Mouse (Mus musculus): ENCODE results near the gene 4930518I15Rik. TPM values are rescaled to one million over a fixed set of nuclear protein-coding genes. Genes with fewer than 3 reads are reported as not detected.

Gene 4930518I15Rik
- polyA plus RNA-seq, 1 experiment from 2014 or later, result 6.3 TPM

- H3K9me3 ChIP-seq (ENCODE audit: control insufficient read depth, low read length), result no peaks in the 10 kb centered on the region
- no peaks in the 10 kb centered on the region for H3K4me1 ChIP-seq (ENCODE audit: control insufficient read depth, insufficient read depth, low read length)
- H3K4me3 ChIP-seq (ENCODE audit: low read depth, low read length), result no peak overlapping the region
- WGBS, result 82% methylated on average over 4 of the region's 4 CpGs
- H3K27me3 ChIP-seq (ENCODE audit: control insufficient read depth, insufficient read depth, low read length), result no peaks in the 10 kb centered on the region
- ATAC-seq (ENCODE audit: insufficient number of reproducible peaks, low FRiP score, low TSS enrichment, low read depth) (no peak), DNase-seq (ENCODE audit: low spot score) (no peak)
- no peak overlapping the region for H3K4me2 ChIP-seq (ENCODE audit: low read depth, severe bottlenecking)
- no peak overlapping the region for H3K9ac ChIP-seq (ENCODE audit: low read length)
- no peak overlapping the region for H3K27ac ChIP-seq (replicated peaks; ENCODE audit: low read depth, low read length)
- no peaks in the 10 kb centered on the region for H3K36me3 ChIP-seq (ENCODE audit: control insufficient read depth, insufficient read depth, low read length)
Observed at GRCm38 (mm10) chr2:156898374-156898773, 40.6 kb upstream of the 4930518I15Rik start.

- no peak overlapping the region for H3K9ac ChIP-seq (ENCODE audit: low read length)
- H3K4me2 ChIP-seq (ENCODE audit: low read depth, severe bottlenecking), result no peak overlapping the region
- no peak overlapping the region for H3K4me3 ChIP-seq (ENCODE audit: low read depth, low read length)
- no peaks in the 10 kb centered on the region for H3K36me3 ChIP-seq (ENCODE audit: control insufficient read depth, insufficient read depth, low read length)
- no peak for ATAC-seq (ENCODE audit: insufficient number of reproducible peaks, low FRiP score, low TSS enrichment, low read depth)
- H3K27me3 ChIP-seq (ENCODE audit: control insufficient read depth, insufficient read depth, low read length), result no peaks in the 10 kb centered on the region
- H3K27ac ChIP-seq (replicated peaks; ENCODE audit: low read depth, low read length), result no peak overlapping the region
- H3K9me3 ChIP-seq (ENCODE audit: control insufficient read depth, low read length), result no peaks in the 10 kb centered on the region
- DNase-seq (ENCODE audit: low spot score), result no peak
- 90% methylated on average over 9 of the region's 9 CpGs for WGBS
- H3K4me1 ChIP-seq (ENCODE audit: control insufficient read depth, insufficient read depth, low read length), result no peaks in the 10 kb centered on the region
Observed at GRCm38 (mm10) chr2:156897034-156897433, 39.3 kb upstream of the 4930518I15Rik start.

GRCm38 (mm10) chr2:156896384-156896914 lies 38.7 kb upstream of the 4930518I15Rik start:
- WGBS, result 79% methylated on average over 9 of the region's 9 CpGs
- no peaks in the 10 kb centered on the region for H3K27me3 ChIP-seq (ENCODE audit: control insufficient read depth, insufficient read depth, low read length)
- no peaks in the 10 kb centered on the region for H3K36me3 ChIP-seq (ENCODE audit: control insufficient read depth, insufficient read depth, low read length)
- H3K27ac ChIP-seq (replicated peaks; ENCODE audit: low read depth, low read length), result no peak overlapping the region
- no peak for DNase-seq (ENCODE audit: low spot score)
- ATAC-seq (ENCODE audit: insufficient number of reproducible peaks, low FRiP score, low TSS enrichment, low read depth), result no peak
- H3K4me3 ChIP-seq (ENCODE audit: low read depth, low read length), result no peak overlapping the region
- H3K9me3 ChIP-seq (ENCODE audit: control insufficient read depth, low read length), result no peaks in the 10 kb centered on the region
- no peak overlapping the region for H3K4me2 ChIP-seq (ENCODE audit: low read depth, severe bottlenecking)
- H3K9ac ChIP-seq (ENCODE audit: low read length), result no peak overlapping the region
- no peaks in the 10 kb centered on the region for H3K4me1 ChIP-seq (ENCODE audit: control insufficient read depth, insufficient read depth, low read length)

- no peaks in the 10 kb centered on the region for H3K4me1 ChIP-seq (ENCODE audit: control insufficient read depth, insufficient read depth, low read length)
- WGBS, result 76% methylated on average over 15 of the region's 15 CpGs
- no peaks in the 10 kb centered on the region for H3K9me3 ChIP-seq (ENCODE audit: control insufficient read depth, low read length)
- DNase-seq (ENCODE audit: low spot score) (no peak), ATAC-seq (ENCODE audit: insufficient number of reproducible peaks, low FRiP score, low TSS enrichment, low read depth) (no peak)
- H3K27me3 ChIP-seq (ENCODE audit: control insufficient read depth, insufficient read depth, low read length), result no peaks in the 10 kb centered on the region
- H3K9ac ChIP-seq (ENCODE audit: low read length), result no peak overlapping the region
- H3K36me3 ChIP-seq (ENCODE audit: control insufficient read depth, insufficient read depth, low read length), result no peaks in the 10 kb centered on the region
- H3K27ac ChIP-seq (replicated peaks; ENCODE audit: low read depth, low read length), result no peak overlapping the region
- no peak overlapping the region for H3K4me2 ChIP-seq (ENCODE audit: low read depth, severe bottlenecking)
- H3K4me3 ChIP-seq (ENCODE audit: low read depth, low read length), result no peak overlapping the region
Observed at GRCm38 (mm10) chr2:156894496-156895265, 36.9 kb upstream of the 4930518I15Rik start.

- 83% methylated on average over 6 of the region's 6 CpGs for WGBS
- no peak overlapping the region for H3K27ac ChIP-seq (replicated peaks; ENCODE audit: low read depth, low read length)
- no peaks in the 10 kb centered on the region for H3K9me3 ChIP-seq (ENCODE audit: control insufficient read depth, low read length)
- no peak overlapping the region for H3K9ac ChIP-seq (ENCODE audit: low read length)
- H3K36me3 ChIP-seq (ENCODE audit: control insufficient read depth, insufficient read depth, low read length), result no peaks in the 10 kb centered on the region
- no peak overlapping the region for H3K4me3 ChIP-seq (ENCODE audit: low read depth, low read length)
- H3K27me3 ChIP-seq (ENCODE audit: control insufficient read depth, insufficient read depth, low read length), result no peaks in the 10 kb centered on the region
- H3K4me1 ChIP-seq (ENCODE audit: control insufficient read depth, insufficient read depth, low read length), result no peaks in the 10 kb centered on the region
- H3K4me2 ChIP-seq (ENCODE audit: low read depth, severe bottlenecking), result no peak overlapping the region
- ATAC-seq (ENCODE audit: insufficient number of reproducible peaks, low FRiP score, low TSS enrichment, low read depth) (no peak), DNase-seq (ENCODE audit: low spot score) (no peak)
Observed at GRCm38 (mm10) chr2:156892821-156893220, 35.1 kb upstream of the 4930518I15Rik start.

- H3K27ac ChIP-seq (replicated peaks; ENCODE audit: low read depth, low read length), result no peak overlapping the region
- H3K4me1 ChIP-seq (ENCODE audit: control insufficient read depth, insufficient read depth, low read length), result no peaks in the 10 kb centered on the region
- no peak overlapping the region for H3K9ac ChIP-seq (ENCODE audit: low read length)
- no peaks in the 10 kb centered on the region for H3K36me3 ChIP-seq (ENCODE audit: control insufficient read depth, insufficient read depth, low read length)
- H3K4me3 ChIP-seq (ENCODE audit: low read depth, low read length), result no peak overlapping the region
- ATAC-seq (ENCODE audit: insufficient number of reproducible peaks, low FRiP score, low TSS enrichment, low read depth) (no peak), DNase-seq (ENCODE audit: low spot score) (no peak)
- no peaks in the 10 kb centered on the region for H3K27me3 ChIP-seq (ENCODE audit: control insufficient read depth, insufficient read depth, low read length)
- no peaks in the 10 kb centered on the region for H3K9me3 ChIP-seq (ENCODE audit: control insufficient read depth, low read length)
- H3K4me2 ChIP-seq (ENCODE audit: low read depth, severe bottlenecking), result no peak overlapping the region
- 60% methylated on average over 3 of the region's 3 CpGs for WGBS
Observed at GRCm38 (mm10) chr2:156892240-156892639, 34.5 kb upstream of the 4930518I15Rik start.

- 66% methylated on average over 3 of the region's 3 CpGs for WGBS
- DNase-seq (ENCODE audit: low spot score) (no peak), ATAC-seq (ENCODE audit: insufficient number of reproducible peaks, low FRiP score, low TSS enrichment, low read depth) (no peak)
- Histone ChIP-seq H3K36me3 (ENCODE audit: control insufficient read depth, insufficient read depth, low read length) (no peaks in the 10 kb centered on the region), H3K4me2 (ENCODE audit: low read depth, severe bottlenecking) (no peak overlapping the region), H3K27me3 (ENCODE audit: control insufficient read depth, insufficient read depth, low read length) (no peaks in the 10 kb centered on the region), H3K9ac (ENCODE audit: low read length) (no peak overlapping the region), H3K27ac (replicated peaks; ENCODE audit: low read depth, low read length) (no peak overlapping the region), H3K4me1 (ENCODE audit: control insufficient read depth, insufficient read depth, low read length) (no peaks in the 10 kb centered on the region), H3K9me3 (ENCODE audit: control insufficient read depth, low read length) (no peaks in the 10 kb centered on the region), H3K4me3 (ENCODE audit: low read depth, low read length) (no peak overlapping the region)
Observed at GRCm38 (mm10) chr2:156888490-156888889, 30.7 kb upstream of the 4930518I15Rik start.

- H3K27me3 ChIP-seq (ENCODE audit: control insufficient read depth, insufficient read depth, low read length), result no peaks in the 10 kb centered on the region
- H3K4me3 ChIP-seq (ENCODE audit: low read depth, low read length), result no peak within 1 kb of the TSS
- ATAC-seq (ENCODE audit: insufficient number of reproducible peaks, low FRiP score, low TSS enrichment, low read depth) (no peak), DNase-seq (ENCODE audit: low spot score) (no peak)
- H3K27ac ChIP-seq (replicated peaks; ENCODE audit: low read depth, low read length), result no peak within 1 kb of the TSS
- no peak within 1 kb of the TSS for H3K9ac ChIP-seq (ENCODE audit: low read length)
- H3K4me2 ChIP-seq (ENCODE audit: low read depth, severe bottlenecking), result no peak within 1 kb of the TSS
- H3K4me1 ChIP-seq (ENCODE audit: control insufficient read depth, insufficient read depth, low read length), result no peaks in the 10 kb centered on the region
- no peaks in the 10 kb centered on the region for H3K36me3 ChIP-seq (ENCODE audit: control insufficient read depth, insufficient read depth, low read length)
- WGBS, result 63% methylated on average over 6 of the region's 6 CpGs
- no peaks in the 10 kb centered on the region for H3K9me3 ChIP-seq (ENCODE audit: control insufficient read depth, low read length)
Observed at GRCm38 (mm10) chr2:156887017-156887416, 29.3 kb upstream of the 4930518I15Rik start, which contains the start of gene Sla2. TSS of gene Sla2 (minus strand) at chr2:156887192.
